Mouse (Mus musculus) right cerebral cortex, postnatal 25 days (tissue): ENCODE results near the gene Fam155a.
"Not testable (repeated sequence)": the region's sequence is repeated elsewhere in the genome, so short reads cannot be mapped to it uniquely, and the experiment has no call there.

Source experiments
- DNase-seq: peaks from one replicate; pipeline ENCODE4 v3.0.0; 2022

Gene Fam155a

DNA sequence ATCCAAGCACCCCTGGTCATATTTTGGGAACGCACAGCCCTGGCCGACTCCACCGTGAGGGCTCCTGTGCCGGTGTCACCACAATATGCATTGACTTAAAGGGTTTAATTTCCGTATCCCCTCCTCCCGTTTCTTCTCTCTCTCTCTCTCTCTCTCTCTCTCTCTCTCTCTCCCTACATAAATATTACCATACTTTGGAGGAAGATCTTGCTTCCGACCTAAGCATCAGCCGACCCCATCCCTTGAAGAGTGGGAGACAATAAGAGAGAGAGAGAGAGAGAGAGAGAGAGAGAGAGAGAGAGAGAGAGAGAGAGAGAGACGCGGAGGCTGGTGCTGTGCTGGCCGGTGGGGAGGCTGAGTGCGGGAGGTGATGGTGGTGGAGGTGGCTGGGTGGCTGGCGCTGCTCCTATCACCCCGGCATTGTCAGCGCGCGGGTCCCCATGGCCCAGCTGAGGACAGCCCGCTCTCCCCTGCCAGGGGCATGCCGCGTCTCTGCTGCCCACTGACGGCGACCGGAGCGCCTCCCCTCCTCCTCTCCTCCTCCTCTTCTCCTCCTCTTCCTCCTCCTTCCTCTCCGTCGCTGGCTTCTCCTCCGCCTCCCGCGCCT, at the start of gene Fam155a:
TSS of gene Fam155a (minus strand) at position 163 of the 607 bp plus-strand sequence.
- no peak for DNase-seq

GRCm38 (mm10) chr8:9813273-9813946, 42.4 kb upstream of the Fam155a start:
- no peak for DNase-seq

GRCm38 (mm10) chr8:9810955-9811530, 40.1 kb upstream of the Fam155a start:
- DNase-seq: peak; percentile 27

GRCm38 (mm10) chr8:9808596-9808995, 37.6 kb upstream of the Fam155a start:
- no peak for DNase-seq

GRCm38 (mm10) chr8:9805676-9806075, 34.7 kb upstream of the Fam155a start:
- no peak for DNase-seq

DNA sequence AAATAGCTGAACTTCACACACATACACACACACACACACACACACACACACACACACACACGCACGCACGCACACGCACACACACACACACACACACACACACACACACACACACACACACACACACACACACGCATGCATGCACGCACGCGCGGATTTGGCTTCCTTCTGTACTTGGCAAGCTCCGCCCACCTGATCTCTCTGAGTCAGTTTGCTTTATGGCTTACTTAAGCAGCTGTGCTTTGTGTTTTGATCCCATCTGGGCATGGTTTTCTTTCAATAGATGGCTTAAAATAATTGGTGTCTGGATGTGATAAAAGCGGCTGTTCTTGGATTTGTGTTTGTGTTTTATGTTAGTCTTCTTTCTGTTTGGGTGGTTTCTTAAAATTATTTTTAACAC, 29.4 kb upstream of the Fam155a start:
- not testable (repeated sequence) for DNase-seq

DNA sequence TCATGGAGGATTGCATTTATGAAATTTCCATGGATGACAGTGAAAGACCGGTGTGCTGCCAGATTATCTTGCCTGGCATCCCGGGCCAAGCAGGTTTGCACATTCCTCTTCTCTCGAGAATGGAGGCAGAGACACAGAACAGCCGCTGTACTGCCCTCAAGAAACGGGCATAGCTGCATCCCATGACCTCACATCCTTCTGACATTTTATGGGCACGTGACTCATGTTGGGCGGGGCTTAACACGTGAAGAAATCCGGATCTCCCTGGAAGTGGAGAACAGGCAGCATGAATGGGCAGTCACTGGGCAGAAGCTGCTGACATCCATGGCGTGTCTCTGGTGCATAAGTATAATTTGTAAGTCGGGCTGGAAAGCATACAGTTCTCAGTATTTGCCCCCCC, 29.0 kb upstream of the Fam155a start:
- no peak for DNase-seq

DNA sequence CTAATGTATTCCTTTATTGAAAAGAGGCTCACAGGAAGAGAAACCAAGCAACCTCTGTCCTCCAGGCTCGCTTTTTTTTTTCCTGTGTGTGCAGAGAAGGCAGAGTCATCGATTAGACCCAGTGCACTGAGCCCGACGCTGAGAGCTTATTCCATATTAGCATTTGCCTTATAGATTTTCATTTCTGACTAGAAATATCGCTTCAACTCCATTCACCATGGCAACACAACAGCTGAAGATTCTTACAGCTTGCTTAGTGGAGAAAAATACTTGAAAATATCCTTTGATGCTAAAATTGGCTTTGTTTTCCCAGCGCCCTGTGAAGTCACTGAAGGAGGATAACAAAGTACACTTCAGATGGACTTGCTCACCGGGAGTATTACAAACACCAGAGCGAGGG, 26.6 kb upstream of the Fam155a start:
- DNase-seq: no peak

- DNase-seq: peak; percentile 44
Observed at GRCm38 (mm10) chr8:9795724-9796123, 24.8 kb upstream of the Fam155a start.

DNA sequence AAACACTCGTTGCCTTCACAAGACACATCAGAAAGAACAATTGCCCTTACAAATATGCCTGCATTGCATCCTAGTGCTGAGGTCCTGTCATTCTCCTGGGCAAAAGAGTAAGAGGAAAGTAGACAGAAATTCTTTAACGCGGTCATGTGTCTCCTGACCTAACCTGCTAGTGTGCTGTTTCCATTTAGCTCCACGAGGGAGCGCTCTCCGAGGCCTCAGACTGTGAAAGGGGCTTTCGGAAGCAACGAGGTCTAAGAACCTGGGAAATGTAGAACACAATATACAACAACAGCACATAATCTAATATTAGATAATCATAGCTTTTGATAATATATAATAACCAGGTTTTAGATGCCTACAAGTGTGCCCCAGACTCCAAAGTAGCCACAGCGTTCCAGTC, 22.4 kb upstream of the Fam155a start:
- no peak for DNase-seq

GRCm38 (mm10) chr8:9780332-9780731, 9.4 kb upstream of the Fam155a start:
- DNase-seq: no peak

- DNase-seq: no peak
Observed at GRCm38 (mm10) chr8:9778148-9778547, 7.2 kb upstream of the Fam155a start.

- DNase-seq: no peak
Observed at GRCm38 (mm10) chr8:9776818-9777217, 5.9 kb upstream of the Fam155a start.

DNA sequence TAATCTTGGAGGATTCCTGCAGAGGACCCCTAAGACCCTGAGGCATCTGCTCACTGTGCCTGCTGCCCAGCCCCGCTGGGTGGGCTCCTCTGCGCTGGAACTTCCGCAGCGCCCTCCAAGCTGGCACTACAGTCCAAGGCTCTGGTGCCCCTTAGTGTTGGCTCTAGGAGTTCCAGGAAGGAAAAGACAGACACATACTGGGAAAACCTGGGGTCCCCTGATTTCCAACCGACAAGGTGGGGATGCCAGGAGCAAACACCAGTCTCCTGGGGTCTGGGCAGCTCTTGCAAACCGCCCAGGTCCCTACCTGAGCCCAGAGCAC, 1.5 kb upstream of the Fam155a start:
- DNase-seq: peak; percentile 51

- DNase-seq: peak; percentile 73
Observed at GRCm38 (mm10) chr8:9771606-9772518, 901 bp upstream of the Fam155a start.

DNA sequence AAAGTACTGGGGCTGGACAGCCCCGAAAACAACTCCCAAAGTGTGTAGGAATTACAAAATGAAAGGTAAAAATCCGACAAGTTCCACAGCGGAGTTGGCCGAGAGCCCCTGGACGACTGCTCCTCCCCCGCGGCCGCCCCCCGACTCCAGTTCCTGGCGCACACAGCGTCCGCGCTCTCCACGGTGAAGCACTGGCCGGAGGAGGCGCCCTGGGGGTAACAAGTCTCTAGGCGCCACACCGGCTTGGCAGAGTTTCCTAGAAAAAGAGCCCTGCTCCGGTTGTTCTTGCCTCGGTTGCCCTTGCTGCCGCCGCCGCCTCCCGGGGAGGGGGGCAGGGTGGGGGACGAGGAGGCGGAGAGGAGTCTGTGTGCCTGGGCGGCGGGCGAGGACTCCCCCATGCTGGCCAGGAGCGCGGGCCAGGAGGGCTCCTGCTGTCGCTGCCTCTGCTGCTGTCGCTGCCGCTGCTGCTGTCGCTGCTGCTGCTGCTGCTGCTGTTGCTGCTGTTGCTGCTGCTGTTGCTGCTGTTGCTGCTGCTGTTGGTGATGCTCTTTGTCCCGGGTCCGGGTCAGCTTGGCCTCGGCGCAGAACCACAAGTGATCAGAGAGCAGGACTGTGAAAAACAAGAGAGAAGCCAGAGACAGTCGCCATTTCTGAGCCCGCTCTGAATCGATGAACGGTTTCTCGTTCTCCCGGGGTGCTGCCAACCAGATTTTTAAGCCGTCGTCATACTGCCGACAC, 531 bp downstream of the Fam155a start:
- DNase-seq: peak; percentile 72

GRCm38 (mm10) chr8:9769061-9769460, 1.9 kb downstream of the Fam155a start:
- no peak for DNase-seq

DNA sequence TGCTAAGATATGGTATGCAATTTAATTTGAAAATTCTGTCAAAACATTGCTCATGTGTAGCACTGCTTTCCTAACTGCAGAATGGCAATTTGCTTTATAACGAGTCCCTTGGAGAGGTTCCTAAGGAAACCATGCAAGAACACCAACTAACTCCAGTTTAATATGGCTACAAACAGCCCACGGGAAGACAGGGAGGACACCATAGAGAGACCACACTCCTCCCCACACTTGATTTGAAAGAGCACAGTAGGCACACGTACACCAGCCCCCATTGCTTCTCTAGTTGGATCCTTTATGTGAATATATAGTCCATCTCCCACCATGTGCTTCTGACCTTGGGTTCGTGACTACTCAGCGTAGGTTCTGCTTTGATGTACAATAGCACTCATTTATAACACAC, 35.8 kb downstream of the Fam155a start:
- DNase-seq: no peak

GRCm38 (mm10) chr8:9709791-9710190, 61.2 kb downstream of the Fam155a start:
- no peak for DNase-seq

DNA sequence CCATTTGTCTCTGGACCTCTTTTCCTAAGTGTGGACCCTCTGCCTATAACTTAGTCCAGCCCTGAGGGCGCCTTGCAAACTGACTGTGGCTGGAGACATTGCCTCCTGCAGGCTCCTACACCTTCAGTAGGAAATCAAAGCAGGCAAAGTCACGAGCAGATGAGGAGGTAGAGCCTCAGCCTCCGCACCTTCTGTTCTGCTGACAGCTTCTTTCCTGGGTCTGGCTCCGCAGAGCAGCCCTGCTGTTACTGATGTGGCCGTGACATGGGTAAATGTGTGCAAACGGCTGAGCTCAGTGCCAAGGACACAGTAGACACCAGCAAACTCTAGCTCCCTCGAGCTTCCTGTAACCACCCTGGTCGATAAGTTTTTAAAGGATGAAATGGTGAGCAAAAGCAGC, 63.5 kb downstream of the Fam155a start:
- peak; percentile 75 for DNase-seq

- DNase-seq: no peak
Observed at GRCm38 (mm10) chr8:9694794-9695193, 76.2 kb downstream of the Fam155a start.

- DNase-seq: no peak
Observed at GRCm38 (mm10) chr8:9692370-9692769, 78.6 kb downstream of the Fam155a start.

DNA sequence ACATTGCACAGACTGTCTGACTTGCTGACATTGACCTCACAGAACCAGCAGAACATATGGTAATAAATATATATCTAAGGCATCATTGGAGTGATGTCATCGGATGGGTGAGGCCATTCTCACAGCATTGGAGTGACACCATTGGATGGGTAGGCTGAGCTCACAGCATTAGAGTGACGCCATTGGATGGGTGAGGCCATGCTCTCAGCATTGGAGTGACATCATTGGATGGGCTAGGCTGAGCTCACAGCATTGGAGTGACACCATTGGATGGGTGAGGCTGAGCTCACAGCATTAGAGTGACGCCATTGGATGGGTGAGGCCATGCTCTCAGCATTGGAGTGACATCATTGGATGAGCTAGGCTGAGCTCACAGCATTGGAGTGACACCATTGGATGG, 110.9 kb downstream of the Fam155a start:
- not testable (repeated sequence) for DNase-seq
